Comparison of ENCODE assay signal across 20 mouse cellular contexts in the genomic region with DNA sequence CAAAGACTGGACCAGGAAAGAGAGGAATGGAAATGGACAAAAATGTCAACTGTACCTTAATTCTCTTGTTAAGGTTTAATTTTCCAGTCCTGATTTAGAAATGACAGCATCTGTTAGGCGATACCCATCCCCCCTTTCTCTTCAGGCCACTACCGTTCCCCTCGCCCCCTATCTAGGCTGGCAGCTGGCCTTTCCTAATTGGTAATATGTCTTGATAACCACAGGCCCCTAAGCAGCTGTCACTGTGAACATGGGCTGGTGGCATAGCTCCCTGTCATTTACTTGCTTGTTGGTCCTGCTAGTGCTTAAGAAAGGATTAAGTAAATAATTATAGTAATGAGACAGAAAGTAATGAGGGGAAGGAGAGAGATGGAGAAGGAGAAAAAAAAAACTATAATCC. TPM values are rescaled to one million over a fixed set of nuclear protein-coding genes. Genes with fewer than 3 reads are reported as not detected.
DNase-seq lines count a peak whose midpoint lies in the region; ATAC-seq lines count a peak whose summit lies in the region.
"Had no signal": no experiment of that assay in that cellular context is flagged by ENCODE, and none has a peak within 500 bp of the region (broad histone marks: within the 10 kb centered on the region; RNA-seq: fewer than 3 reads in every experiment).

No protein-coding gene starts in this region.

- no peak overlapping the region for H3K27ac ChIP-seq in hindbrain, embryonic 14.5 days
- H3K27ac ChIP-seq in hindbrain, embryonic 13.5 days, result no peak overlapping the region
- H3K27ac ChIP-seq in midbrain, embryonic 14.5 days (replicated peaks; ENCODE audit: low read depth, low read length), result no peak overlapping the region
- no peak overlapping the region for H3K27ac ChIP-seq in midbrain, embryonic 13.5 days
- 0 out of 2 replicates have a peak overlapping the region, but pooled peaks have one; percentile 4 for H3K27ac ChIP-seq in embryonic facial prominence, embryonic 15.5 days (replicated peaks)
- no peak overlapping the region for H3K27ac ChIP-seq in neural tube, embryonic 15.5 days (replicated peaks)
- H3K27ac ChIP-seq: forebrain, embryonic 12.5 days; heart, embryonic 13.5 days; hindbrain, embryonic 12.5 days had no signal

- H3K4me3 ChIP-seq in hindbrain, embryonic 14.5 days (replicated peaks; ENCODE audit: low read length), result no peak overlapping the region
- no peak overlapping the region for H3K4me3 ChIP-seq in hindbrain, embryonic 13.5 days
- H3K4me3 ChIP-seq in midbrain, embryonic 14.5 days (replicated peaks; ENCODE audit: low read depth, low read length), result no peak overlapping the region
- no peak overlapping the region for H3K4me3 ChIP-seq in midbrain, embryonic 13.5 days (replicated peaks)
- no peak overlapping the region for H3K4me3 ChIP-seq in embryonic facial prominence, embryonic 15.5 days (replicated peaks)
- no peak overlapping the region for H3K4me3 ChIP-seq in neural tube, embryonic 15.5 days (replicated peaks)
- H3K4me3 ChIP-seq: forebrain, embryonic 12.5 days; heart, embryonic 13.5 days; hindbrain, embryonic 12.5 days had no signal

- no peaks in the 10 kb centered on the region for H3K4me1 ChIP-seq in hindbrain, embryonic 14.5 days (replicated peaks; ENCODE audit: control insufficient read depth, insufficient read depth, low read length)
- H3K4me1 ChIP-seq in hindbrain, embryonic 13.5 days (replicated peaks), result peaks cover 18% of the 10 kb centered on the region
- H3K4me1 ChIP-seq in midbrain, embryonic 14.5 days (ENCODE audit: control insufficient read depth, insufficient read depth, low read length), result 0 out of 2 replicates have a peak, but pooled peaks cover 3% of the 10 kb centered on the region
- H3K4me1 ChIP-seq in midbrain, embryonic 13.5 days (replicated peaks), result peaks cover 28% of the 10 kb centered on the region
- no peaks in the 10 kb centered on the region; the same call in 1 of the 2 replicates for H3K4me1 ChIP-seq in embryonic facial prominence, embryonic 15.5 days
- H3K4me1 ChIP-seq in neural tube, embryonic 15.5 days, result no peaks in the 10 kb centered on the region

- H3K9ac ChIP-seq in hindbrain, embryonic 14.5 days, result no peak overlapping the region
- no peak overlapping the region for H3K9ac ChIP-seq in hindbrain, embryonic 13.5 days
- H3K9ac ChIP-seq in midbrain, embryonic 14.5 days (replicated peaks; ENCODE audit: low read length), result no peak overlapping the region
- H3K9ac ChIP-seq in midbrain, embryonic 13.5 days (replicated peaks), result no peak overlapping the region
- H3K9ac ChIP-seq in embryonic facial prominence, embryonic 15.5 days, result no peak overlapping the region
- H3K9ac ChIP-seq in neural tube, embryonic 15.5 days (replicated peaks), result no peak overlapping the region
- H3K9ac ChIP-seq: forebrain, embryonic 12.5 days; heart, embryonic 13.5 days; hindbrain, embryonic 12.5 days had no signal

- peak; percentile 42 for DNase-seq in hindbrain, embryonic 14.5 days (ENCODE audit: low spot score)
- peak; percentile 33 for DNase-seq in midbrain, embryonic 14.5 days
- peak; percentile 57 for DNase-seq in retina, embryonic 14.5 days (ENCODE audit: low spot score)
- DNase-seq in ovary, adult 18-20 months (ENCODE audit: low spot score), result no peak
- DNase-seq: adrenal gland, adult 8-10 months; cerebellum, adult 11 months; cerebellum, adult 9-10 months; cerebellum, postnatal 36 days; gastrocnemius, postnatal 36 days; heart, adult 11 months; heart, postnatal 36 days had no signal

- no peaks in the 10 kb centered on the region for H3K27me3 ChIP-seq in hindbrain, embryonic 14.5 days (ENCODE audit: control insufficient read depth, insufficient read depth, low read length)
- H3K27me3 ChIP-seq in hindbrain, embryonic 13.5 days, result 0 out of 2 replicates have a peak, but pooled peaks cover 3% of the 10 kb centered on the region
- no peaks in the 10 kb centered on the region for H3K27me3 ChIP-seq in midbrain, embryonic 14.5 days (ENCODE audit: control insufficient read depth, insufficient read depth, low read length)
- no peaks in the 10 kb centered on the region for H3K27me3 ChIP-seq in midbrain, embryonic 13.5 days
- no peaks in the 10 kb centered on the region for H3K27me3 ChIP-seq in embryonic facial prominence, embryonic 15.5 days
- no peaks in the 10 kb centered on the region for H3K27me3 ChIP-seq in neural tube, embryonic 15.5 days (replicated peaks)

- no peaks in the 10 kb centered on the region for H3K9me3 ChIP-seq in hindbrain, embryonic 14.5 days (ENCODE audit: control insufficient read depth, low read length)
- no peaks in the 10 kb centered on the region for H3K9me3 ChIP-seq in hindbrain, embryonic 13.5 days
- no peaks in the 10 kb centered on the region for H3K9me3 ChIP-seq in midbrain, embryonic 14.5 days (ENCODE audit: control insufficient read depth, low read length)
- H3K9me3 ChIP-seq in midbrain, embryonic 13.5 days, result no peaks in the 10 kb centered on the region
- H3K9me3 ChIP-seq in embryonic facial prominence, embryonic 15.5 days (replicated peaks), result no peaks in the 10 kb centered on the region
- no peaks in the 10 kb centered on the region for H3K9me3 ChIP-seq in neural tube, embryonic 15.5 days (replicated peaks)
- H3K9me3 ChIP-seq: forebrain, embryonic 12.5 days; G1E; heart, embryonic 13.5 days; hindbrain, embryonic 12.5 days had no signal

- 44% methylated on average over 3 of the region's 3 CpGs for WGBS in hindbrain, embryonic 14.5 days
- 44% methylated on average over 3 of the region's 3 CpGs for WGBS in hindbrain, embryonic 13.5 days
- 51% methylated on average over 3 of the region's 3 CpGs for WGBS in midbrain, embryonic 14.5 days
- 55% methylated on average over 3 of the region's 3 CpGs for WGBS in midbrain, embryonic 13.5 days
- 59% methylated on average over 3 of the region's 3 CpGs for WGBS in embryonic facial prominence, embryonic 15.5 days
- 32% methylated on average over 3 of the region's 3 CpGs for WGBS in neural tube, embryonic 15.5 days

- ATAC-seq in hindbrain, embryonic 14.5 days (ENCODE audit: low FRiP score), result no peak
- ATAC-seq in hindbrain, embryonic 13.5 days (ENCODE audit: low FRiP score), result no peak
- no peak for ATAC-seq in midbrain, embryonic 14.5 days (ENCODE audit: low FRiP score, low TSS enrichment)
- no peak for ATAC-seq in midbrain, embryonic 13.5 days
- no peak for ATAC-seq in embryonic facial prominence, embryonic 15.5 days (ENCODE audit: insufficient number of reproducible peaks, low FRiP score, low TSS enrichment, low read depth)
- no peak for ATAC-seq in neural tube, embryonic 15.5 days (ENCODE audit: low FRiP score)
- ATAC-seq: CD4-positive, CD25-positive, alpha-beta regulatory T cell, adult 4 months had no signal

- no peak overlapping the region for H3K4me2 ChIP-seq in hindbrain, embryonic 14.5 days (replicated peaks)
- no peak overlapping the region for H3K4me2 ChIP-seq in hindbrain, embryonic 13.5 days
- no peak overlapping the region for H3K4me2 ChIP-seq in midbrain, embryonic 14.5 days (ENCODE audit: low read length)
- no peak overlapping the region for H3K4me2 ChIP-seq in midbrain, embryonic 13.5 days (replicated peaks)
- H3K4me2 ChIP-seq in embryonic facial prominence, embryonic 15.5 days (replicated peaks), result no peak overlapping the region
- no peak overlapping the region for H3K4me2 ChIP-seq in neural tube, embryonic 15.5 days
- H3K4me2 ChIP-seq: forebrain, embryonic 12.5 days; heart, embryonic 13.5 days; hindbrain, embryonic 12.5 days had no signal

- H3K36me3 ChIP-seq in hindbrain, embryonic 14.5 days (replicated peaks; ENCODE audit: control insufficient read depth, insufficient read depth), result no peaks in the 10 kb centered on the region
- H3K36me3 ChIP-seq in hindbrain, embryonic 13.5 days, result no peaks in the 10 kb centered on the region
- H3K36me3 ChIP-seq in midbrain, embryonic 14.5 days (ENCODE audit: control insufficient read depth, insufficient read depth, low read length), result no peaks in the 10 kb centered on the region
- H3K36me3 ChIP-seq in midbrain, embryonic 13.5 days, result no peaks in the 10 kb centered on the region
- H3K36me3 ChIP-seq in embryonic facial prominence, embryonic 15.5 days, result no peaks in the 10 kb centered on the region
- no peaks in the 10 kb centered on the region for H3K36me3 ChIP-seq in neural tube, embryonic 15.5 days
- H3K36me3 ChIP-seq: forebrain, embryonic 12.5 days; G1E; heart, embryonic 13.5 days; hindbrain, embryonic 12.5 days had no signal

RNA-seq across cellular contexts. Expression of gene Myh3, which starts 0.7 kb away (rescaled TPM):
- 0.17 and 0.23 TPM in 2 replicates for polyA plus RNA-seq in hindbrain, embryonic 14.5 days (2014; fragmentation: Nextera tagmentation; extraction: Ambion mirVana)
- 0.89 and 1.8 TPM in 2 replicates for polyA plus RNA-seq in hindbrain, embryonic 13.5 days (2015; fragmentation: Nextera tagmentation; extraction: Ambion mirVana)
- polyA plus RNA-seq in midbrain, embryonic 14.5 days (2014; fragmentation: Nextera tagmentation; extraction: Ambion mirVana), result 0.12 and 0.18 TPM in 2 replicates
- polyA plus RNA-seq in midbrain, embryonic 13.5 days (2015; fragmentation: Nextera tagmentation; extraction: Ambion mirVana), result 0.35 and 0.39 TPM in 2 replicates
- 150 and 219 TPM in 2 replicates for polyA plus RNA-seq in embryonic facial prominence, embryonic 15.5 days (2015; fragmentation: Nextera tagmentation; extraction: Ambion mirVana)
- 8.3 and 13.4 TPM in 2 replicates for polyA plus RNA-seq in neural tube, embryonic 15.5 days (2015; fragmentation: Nextera tagmentation; extraction: Ambion mirVana)
- polyA plus RNA-seq: G1E had no signal

RNA-seq across cellular contexts. Expression of gene Sco1, which starts 25.0 kb away (rescaled TPM):
- 10.2 and 11.7 TPM in 2 replicates for polyA plus RNA-seq in hindbrain, embryonic 14.5 days (2014; fragmentation: Nextera tagmentation; extraction: Ambion mirVana)
- 13.1 and 14.1 TPM in 2 replicates for polyA plus RNA-seq in hindbrain, embryonic 13.5 days (2015; fragmentation: Nextera tagmentation; extraction: Ambion mirVana)
- 11.3 and 13.1 TPM in 2 replicates for polyA plus RNA-seq in midbrain, embryonic 14.5 days (2014; fragmentation: Nextera tagmentation; extraction: Ambion mirVana)
- 15.1 and 16.4 TPM in 2 replicates for polyA plus RNA-seq in midbrain, embryonic 13.5 days (2015; fragmentation: Nextera tagmentation; extraction: Ambion mirVana)
- 16.7 and 17.0 TPM in 2 replicates for polyA plus RNA-seq in embryonic facial prominence, embryonic 15.5 days (2015; fragmentation: Nextera tagmentation; extraction: Ambion mirVana)
- 12.3 and 12.7 TPM in 2 replicates for polyA plus RNA-seq in neural tube, embryonic 15.5 days (2015; fragmentation: Nextera tagmentation; extraction: Ambion mirVana)

RNA-seq across cellular contexts. Expression of gene Adprm, which starts 25.0 kb away (rescaled TPM):
- 32.4 and 37.0 TPM in 2 replicates for polyA plus RNA-seq in hindbrain, embryonic 14.5 days (2014; fragmentation: Nextera tagmentation; extraction: Ambion mirVana)
- 34.5 and 35.2 TPM in 2 replicates for polyA plus RNA-seq in hindbrain, embryonic 13.5 days (2015; fragmentation: Nextera tagmentation; extraction: Ambion mirVana)
- polyA plus RNA-seq in midbrain, embryonic 14.5 days (2014; fragmentation: Nextera tagmentation; extraction: Ambion mirVana), result 29.3 and 36.6 TPM in 2 replicates
- 37.0 and 38.5 TPM in 2 replicates for polyA plus RNA-seq in midbrain, embryonic 13.5 days (2015; fragmentation: Nextera tagmentation; extraction: Ambion mirVana)
- polyA plus RNA-seq in embryonic facial prominence, embryonic 15.5 days (2015; fragmentation: Nextera tagmentation; extraction: Ambion mirVana), result 33.9 and 35.4 TPM in 2 replicates
- polyA plus RNA-seq in neural tube, embryonic 15.5 days (2015; fragmentation: Nextera tagmentation; extraction: Ambion mirVana), result 31.5 and 31.7 TPM in 2 replicates

RNA-seq across cellular contexts. Expression of gene Tmem220, which starts 52.5 kb away (rescaled TPM):
- 0.59 and 1.1 TPM in 2 replicates for polyA plus RNA-seq in hindbrain, embryonic 14.5 days (2014; fragmentation: Nextera tagmentation; extraction: Ambion mirVana)
- polyA plus RNA-seq in hindbrain, embryonic 13.5 days (2015; fragmentation: Nextera tagmentation; extraction: Ambion mirVana), result 0.93 and 1.0 TPM in 2 replicates
- 0.30 and 0.50 TPM in 2 replicates for polyA plus RNA-seq in midbrain, embryonic 14.5 days (2014; fragmentation: Nextera tagmentation; extraction: Ambion mirVana)
- polyA plus RNA-seq in midbrain, embryonic 13.5 days (2015; fragmentation: Nextera tagmentation; extraction: Ambion mirVana), result 0.89 and 0.93 TPM in 2 replicates
- polyA plus RNA-seq in embryonic facial prominence, embryonic 15.5 days (2015; fragmentation: Nextera tagmentation; extraction: Ambion mirVana), result 1.9 and 2.2 TPM in 2 replicates
- 0.51 and 0.59 TPM in 2 replicates for polyA plus RNA-seq in neural tube, embryonic 15.5 days (2015; fragmentation: Nextera tagmentation; extraction: Ambion mirVana)

Comparison
In these comparisons a context has a peak if more than half of its experiments do, and no peak if none do; other contexts are left out.
1. RNA of gene Myh3, which starts 0.7 kb away (polyA plus RNA-seq): 150 to 219 TPM in embryonic facial prominence, embryonic 15.5 days; 8.3 to 13.4 TPM in neural tube, embryonic 15.5 days, 0.89 to 1.8 TPM in hindbrain, embryonic 13.5 days, 0.35 to 0.39 TPM in midbrain, embryonic 13.5 days, 0.17 to 0.23 TPM in hindbrain, embryonic 14.5 days and 0.12 to 0.18 TPM in midbrain, embryonic 14.5 days; every median in the first group is over 10 times any median in the second.